Mouse (Mus musculus) cerebellum, adult 11-12 months (tissue): ENCODE data around the gene Fcrl5.

ENCODE experiments used
- DNase-seq: peaks from one replicate; pipeline ENCODE4 v3.0.0; 2022

Gene Fcrl5

GRCm38 (mm10) chr3:87533667-87534378 is 98.2 kb downstream of the Fcrl5 start:
- DNase-seq, result no peak

- no peak for DNase-seq
Observed at GRCm38 (mm10) chr3:87538034-87538433, 102.5 kb downstream of the Fcrl5 start.

- no peak for DNase-seq
Observed at GRCm38 (mm10) chr3:87540028-87540675, 104.6 kb downstream of the Fcrl5 start.

- peak; percentile 33 for DNase-seq
Observed at GRCm38 (mm10) chr3:87540714-87541113, 105.1 kb downstream of the Fcrl5 start.

- DNase-seq, result no peak
Observed at GRCm38 (mm10) chr3:87542481-87543215, 107.1 kb downstream of the Fcrl5 start.

GRCm38 (mm10) chr3:87545554-87545953 is 110.0 kb downstream of the Fcrl5 start:
- DNase-seq, result no peak

- DNase-seq, result no peak
Observed at GRCm38 (mm10) chr3:87546291-87546721, 110.7 kb downstream of the Fcrl5 start.

GRCm38 (mm10) chr3:87549908-87550307 is 114.3 kb downstream of the Fcrl5 start:
- no peak for DNase-seq
